Mouse (Mus musculus) brain, embryonic 14.5 days (tissue): ENCODE data around the gene Ly6g6f. TPM values are rescaled to one million over a fixed set of nuclear protein-coding genes. Genes with fewer than 3 reads are reported as not detected.
"Not testable (repeated sequence)": the region's sequence is repeated elsewhere in the genome, so short reads cannot be mapped to it uniquely, and the experiment has no call there.

ENCODE experiments used
- DNase-seq: peaks from one replicate; pipeline ENCODE4 v3.0.0-alpha.2; 2011; ENCODE audit warnings: low read depth
- CTCF ChIP-seq: fragments of 200-500 bp; IDR thresholded peaks from 2 replicates; pipeline ENCODE4 v1.5.1; 2012; ENCODE audit warnings: inconsistent platforms, mild to moderate bottlenecking, moderate library complexity, borderline replicate concordance; ENCODE audit not compliant: insufficient read depth, insufficient read length; ENCODE audit errors: extremely low read depth
- POLR2A ChIP-seq: fragments of 200-500 bp; IDR thresholded peaks from 2 replicates; pipeline ENCODE4 v1.6.1; 2012; ENCODE audit warnings: mild to moderate bottlenecking, inconsistent platforms, borderline replicate concordance; ENCODE audit not compliant: poor library complexity, insufficient read depth, insufficient read length, severe bottlenecking; ENCODE audit errors: extremely low read depth
- polyA plus RNA-seq: library from polyadenylated mRNA; depleted of rRNA; stranded (reverse); fragments of >200 nt; gene quantifications from 2 replicates; pipeline ENCODE4 v1.2.3, GENCODE M21; 2012; rRNA removed

Ly6g6f gene
- 0.15 and 0.30 TPM in 2 replicates for polyA plus RNA-seq

- DNase-seq: no peak
- TF ChIP-seq CTCF (no peak), POLR2A (no peak)
Measured at GRCm38 (mm10) chr17:35085208-35085865, at the start of gene Ly6g6f. TSS of gene Ly6g6f (minus strand) at chr17:35085610.

DNA sequence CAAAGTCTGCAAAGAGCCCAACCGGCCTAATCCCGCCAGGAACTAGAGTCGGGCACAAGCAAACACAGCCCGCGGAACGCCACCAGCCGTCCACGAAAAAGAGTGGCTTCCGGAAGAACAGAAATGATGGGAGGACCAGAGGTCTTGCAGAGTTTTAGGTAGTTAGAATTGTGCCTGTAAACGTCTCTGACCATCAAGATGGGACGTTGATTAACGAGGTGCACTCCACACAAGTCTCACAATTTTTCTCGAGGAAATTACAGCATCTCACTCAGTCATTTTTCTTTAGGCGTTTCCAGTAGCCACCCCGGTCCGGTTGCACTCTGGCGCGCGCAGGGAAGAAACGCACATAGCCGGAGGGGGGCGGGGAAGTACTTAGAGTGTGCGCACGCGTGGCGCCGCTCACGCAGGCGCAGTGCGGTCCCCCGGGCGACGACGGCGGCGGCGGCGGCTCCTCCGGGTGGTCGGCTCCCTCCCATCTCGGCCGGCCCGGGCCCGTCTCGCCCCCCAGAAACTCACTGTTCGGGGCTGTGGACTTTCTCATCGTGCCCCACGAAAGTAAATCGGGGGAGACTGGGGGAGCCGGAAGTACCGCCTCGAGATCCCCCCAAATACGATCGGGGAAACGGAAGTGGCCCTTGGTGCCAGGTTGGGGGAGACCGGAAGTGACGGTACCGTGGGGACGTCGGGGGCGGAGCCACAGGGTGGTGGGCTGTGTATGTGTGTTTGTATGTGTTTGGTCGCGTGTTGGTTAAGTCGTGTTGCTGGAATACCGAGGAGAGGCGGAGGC is 49.6 kb upstream of the Ly6g6f start, which contains the start of gene Bag6:
Gene Bag6, plus strand, starts transcription at position 378 of the 790 bp plus-strand sequence.
- peak; percentile 98 for DNase-seq
- TF ChIP-seq POLR2A: peak; percentile 77
- no peak for TF ChIP-seq CTCF

DNA sequence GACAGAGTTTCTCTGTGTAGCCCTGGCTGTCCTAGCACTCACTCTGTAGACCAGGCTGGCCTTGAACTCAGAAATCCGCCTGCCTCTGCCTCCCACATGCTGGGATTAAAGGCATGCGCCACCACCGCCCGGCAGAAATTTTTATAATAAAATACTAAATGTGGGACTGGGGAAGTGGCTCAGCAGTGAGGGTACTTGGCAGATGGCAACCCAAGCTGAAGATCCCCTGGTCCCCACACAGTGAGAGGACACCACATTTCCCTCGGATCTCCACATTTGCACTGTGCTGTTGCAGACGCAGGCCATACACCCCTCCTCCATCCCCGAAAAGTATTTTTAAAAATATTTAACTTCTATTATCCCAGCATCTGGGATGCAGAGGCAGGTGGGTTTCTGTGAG is 48.1 kb upstream of the Ly6g6f start:
- TF ChIP-seq POLR2A: no peak
- no peak for TF ChIP-seq CTCF
- DNase-seq: no peak

- TF ChIP-seq CTCF (no peak), POLR2A (no peak)
- DNase-seq: no peak
Measured at GRCm38 (mm10) chr17:35132174-35132560, 46.8 kb upstream of the Ly6g6f start.

- no peak for DNase-seq
- TF ChIP-seq POLR2A (no peak), CTCF (no peak)
Measured at GRCm38 (mm10) chr17:35131500-35132173, 46.2 kb upstream of the Ly6g6f start, which contains the start of gene Apom. TSS of gene Apom (minus strand) at chr17:35132050.

- TF ChIP-seq POLR2A: no peak
- TF ChIP-seq CTCF: no peak
- DNase-seq: no peak
Measured at GRCm38 (mm10) chr17:35131038-35131437, 45.6 kb upstream of the Ly6g6f start.

GRCm38 (mm10) chr17:35128996-35129395 is 43.6 kb upstream of the Ly6g6f start:
- TF ChIP-seq POLR2A (no peak), CTCF (no peak)
- DNase-seq: no peak

GRCm38 (mm10) chr17:35127017-35127416 is 41.6 kb upstream of the Ly6g6f start:
- no peak for DNase-seq
- TF ChIP-seq CTCF: no peak
- no peak for TF ChIP-seq POLR2A

- DNase-seq: peak; percentile 81
- TF ChIP-seq CTCF: no peak
- peak; percentile 62 for TF ChIP-seq POLR2A
Measured at GRCm38 (mm10) chr17:35126206-35126611, 40.8 kb upstream of the Ly6g6f start, which contains the start of gene D17H6S53E. TSS of gene D17H6S53E (plus strand) at chr17:35126373.

- TF ChIP-seq POLR2A (no peak), CTCF (no peak)
Measured at GRCm38 (mm10) chr17:35125578-35125977, 40.2 kb upstream of the Ly6g6f start.

GRCm38 (mm10) chr17:35125081-35125480 is 39.7 kb upstream of the Ly6g6f start:
- no peak for TF ChIP-seq POLR2A
- TF ChIP-seq CTCF: no peak
- no peak for DNase-seq

More at GRCm38 (mm10) chr17:35125578-35125977, 40.2 kb upstream of the Ly6g6f start:
- no peak for DNase-seq

- not testable (repeated sequence) for DNase-seq
Measured at GRCm38 (mm10) chr17:35124261-35124896, 39.0 kb upstream of the Ly6g6f start.

- not testable (repeated sequence) for DNase-seq
Measured at GRCm38 (mm10) chr17:35123287-35123686, 37.9 kb upstream of the Ly6g6f start.
